Mouse (Mus musculus): ENCODE data around the gene Gm49384. TPM values are rescaled to one million over a fixed set of nuclear protein-coding genes. Genes with fewer than 3 reads are reported as not detected.

Gm49384 gene
- 1 to 10 TPM; 1.4 to 2.0 TPM for total RNA-seq (2021)
- long read RNA-seq, experiment 1 = 0 reads
- long read RNA-seq, experiment 2 = 0 reads

DNA sequence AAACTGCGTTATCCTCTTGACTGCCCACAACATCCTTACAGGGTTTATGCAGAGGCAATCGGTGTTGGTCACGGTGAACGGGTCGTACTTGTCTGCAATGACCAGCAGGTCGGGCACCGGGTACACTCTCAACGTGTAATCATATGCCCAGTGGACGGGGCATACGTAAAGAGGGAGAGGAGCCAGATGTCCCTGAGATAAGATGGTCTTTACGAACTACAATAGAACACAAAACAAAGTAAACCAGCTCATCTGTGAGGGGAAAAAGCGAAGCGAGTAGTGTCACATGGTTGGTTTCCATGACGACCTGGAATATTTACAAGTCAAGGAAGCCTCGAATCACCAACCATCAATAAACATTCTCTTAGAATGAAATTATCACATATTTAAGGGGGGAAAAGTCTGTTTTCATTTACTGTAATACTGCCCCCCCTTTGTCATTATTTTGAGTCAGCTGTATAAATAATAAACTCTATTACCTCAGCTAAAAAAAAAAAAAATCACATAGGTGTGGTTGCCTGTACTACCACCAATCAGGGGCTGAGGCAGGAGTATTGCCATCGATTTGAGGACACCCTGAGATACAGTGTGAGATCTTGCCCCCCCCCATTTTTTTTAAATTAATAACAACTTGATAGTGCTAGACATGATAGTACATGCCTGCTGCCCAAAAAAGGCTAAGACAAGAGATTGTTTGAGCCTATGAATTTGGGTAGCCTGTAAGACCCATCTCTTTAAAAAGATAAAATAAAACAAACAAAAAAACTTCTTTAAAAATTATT, at the start of gene Gm49384:
Gm49384 (minus strand) TSS at position 216 of the 782 bp plus-strand sequence.
- intact Hi-C loops (cut with DNase I; ENCODE audit: low total_unique reads) = no loop called here
- DNase-seq = no peak

DNA sequence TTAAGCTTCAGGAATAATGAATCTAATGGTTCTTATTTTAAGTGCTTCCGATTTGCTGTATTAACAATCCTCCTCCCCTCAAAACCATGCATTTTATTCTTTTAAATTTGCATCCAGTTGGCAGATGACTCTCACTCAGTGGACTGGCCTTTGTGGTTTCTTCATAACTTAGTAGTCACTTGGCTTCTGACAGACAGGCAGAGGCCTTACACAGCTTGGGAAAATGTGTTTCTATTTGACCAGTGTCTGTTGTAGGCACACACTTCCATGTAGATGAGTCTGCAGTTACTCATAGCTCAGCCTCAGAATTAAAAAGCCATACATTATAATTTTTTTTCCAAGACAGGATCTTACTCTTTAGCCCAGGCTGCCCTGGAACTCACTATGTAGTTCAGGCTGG, 49.7 kb upstream of the Gm49384 start:
- DNase-seq = no peak
- intact Hi-C loops (cut with DNase I; ENCODE audit: low total_unique reads) = no loop called here

DNA sequence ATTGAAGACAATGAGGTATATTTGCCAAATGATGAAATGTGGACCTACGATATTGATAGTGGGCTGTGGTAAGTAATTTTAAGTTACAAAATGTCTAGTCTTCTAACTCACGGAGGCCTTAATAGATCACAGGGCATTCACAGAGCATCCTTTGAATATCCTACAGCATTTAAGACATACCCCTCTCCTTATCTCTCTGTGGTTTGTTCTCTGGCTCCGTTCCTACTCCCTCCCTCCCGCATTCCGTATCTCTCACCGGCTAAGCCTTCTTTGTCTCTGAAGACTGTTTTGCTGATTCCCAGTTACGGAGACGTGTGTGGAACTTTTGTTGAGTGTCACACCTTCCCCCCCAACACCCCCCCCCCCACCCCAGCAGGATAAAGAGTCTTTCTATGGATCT, 46.7 kb upstream of the Gm49384 start:
- DNase-seq = no peak
- intact Hi-C loops (cut with DNase I; ENCODE audit: low total_unique reads) = no loop called here

DNA sequence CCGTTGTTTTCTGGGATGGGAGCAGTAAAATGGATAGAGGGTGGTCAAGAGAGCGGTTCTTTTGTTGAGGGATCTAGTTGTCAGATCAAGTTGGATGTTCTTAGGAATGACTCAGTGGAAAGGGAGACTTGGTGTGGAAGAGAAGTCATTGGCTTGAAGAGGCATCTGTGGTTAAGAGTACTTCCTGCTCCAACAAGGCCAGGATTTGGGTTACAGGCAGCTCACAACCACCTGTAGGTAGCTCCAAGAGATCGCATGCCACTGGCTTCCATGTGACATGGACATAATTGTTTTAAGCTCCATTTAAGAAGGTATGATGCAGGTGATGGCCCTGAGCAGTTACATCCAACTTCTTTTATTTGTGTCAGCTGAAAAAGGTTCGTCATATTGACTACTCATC, 45.7 kb upstream of the Gm49384 start:
- no peak for DNase-seq
- intact Hi-C loops (cut with DNase I; ENCODE audit: low total_unique reads) = loop anchor here (10.0 kb wide), 1 partner anchor 45 kb away; the partner anchor contains the start of gene Klhdc2

DNA sequence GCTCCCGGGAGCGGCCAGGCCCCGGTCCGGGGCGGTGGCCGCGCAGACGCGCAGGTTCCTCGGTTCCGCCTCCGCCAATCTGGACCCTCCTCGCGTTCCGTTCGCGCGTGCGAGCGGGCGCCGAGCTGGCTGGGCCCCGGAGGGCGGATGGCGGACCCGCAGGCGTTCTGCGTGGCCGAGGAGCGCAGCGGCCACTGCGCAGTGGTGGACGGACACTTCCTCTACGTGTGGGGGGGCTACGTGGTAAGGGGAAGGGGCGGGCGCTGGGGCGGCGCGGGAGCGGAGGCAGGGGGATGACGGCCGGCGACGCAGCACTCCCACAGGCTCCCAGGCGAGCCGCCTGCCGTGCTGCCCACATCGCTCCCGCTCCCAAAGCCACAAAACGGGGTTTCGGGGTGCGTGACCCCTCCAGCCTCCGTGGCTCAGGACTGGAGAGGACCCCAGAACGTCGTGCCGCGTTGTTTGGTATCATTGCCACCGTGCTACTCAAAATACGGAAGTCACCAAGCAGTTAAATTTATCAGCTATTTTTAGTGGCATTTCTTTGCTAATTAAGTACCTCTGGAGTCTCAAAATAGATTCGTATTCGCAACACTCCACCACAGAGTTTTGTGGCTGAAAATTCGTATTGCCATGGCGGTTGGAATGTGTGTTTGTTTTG, 37.8 kb upstream of the Gm49384 start:
- intact Hi-C loops (cut with DNase I; ENCODE audit: low total_unique reads) = loop anchor here (10.0 kb wide), 1 partner anchor 53 kb away; the partner anchor contains the start of gene Klhdc2
- DNase-seq = peak; percentile 77

DNA sequence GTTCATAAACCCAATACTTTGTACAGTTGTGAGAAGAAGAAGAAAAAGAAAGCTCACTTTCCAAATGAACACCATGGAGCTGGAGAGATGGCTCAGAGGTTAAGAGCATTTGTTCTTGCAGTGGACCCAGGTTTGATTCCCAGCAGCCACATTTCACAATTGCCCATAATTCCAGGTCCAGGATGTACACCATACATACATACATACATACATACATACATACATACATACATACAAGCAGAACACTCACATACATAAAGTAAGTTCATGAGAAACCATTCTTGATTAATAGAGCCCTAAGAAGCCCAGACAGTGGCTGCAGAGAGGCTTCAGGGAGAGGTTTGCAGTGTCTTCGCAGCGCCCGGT, 37.3 kb upstream of the Gm49384 start:
- no peak for DNase-seq
- intact Hi-C loops (cut with DNase I; ENCODE audit: low total_unique reads) = loop anchor here (10.0 kb wide), 1 partner anchor 53 kb away; the partner anchor contains the start of gene Klhdc2

DNA sequence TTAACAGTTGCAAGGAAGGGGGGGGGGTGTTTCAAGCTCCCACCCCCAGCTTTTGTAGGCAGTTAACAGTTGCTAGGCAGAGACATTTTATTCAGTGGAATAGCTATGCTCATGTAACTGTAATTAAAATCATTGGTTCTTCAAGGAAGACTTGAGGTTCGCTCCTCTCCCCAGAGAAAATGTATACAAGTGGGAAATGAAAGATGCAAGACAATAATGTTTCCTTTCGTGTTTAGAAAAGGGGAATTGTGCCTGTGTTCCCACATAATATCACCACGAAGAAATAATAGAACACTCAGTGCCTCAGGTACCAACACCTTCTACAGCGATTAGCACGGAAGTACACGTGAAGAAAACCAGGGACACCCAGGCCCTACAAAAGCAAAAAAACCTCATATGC, 36.8 kb upstream of the Gm49384 start, which contains the start of gene Klhdc1:
Klhdc1 (plus strand) TSS at position 301 of the 400 bp plus-strand sequence.
- DNase-seq = no peak
- intact Hi-C loops (cut with DNase I; ENCODE audit: low total_unique reads) = loop anchor here (10.0 kb wide), 1 partner anchor 54 kb away; the partner anchor contains the start of gene Klhdc2

DNA sequence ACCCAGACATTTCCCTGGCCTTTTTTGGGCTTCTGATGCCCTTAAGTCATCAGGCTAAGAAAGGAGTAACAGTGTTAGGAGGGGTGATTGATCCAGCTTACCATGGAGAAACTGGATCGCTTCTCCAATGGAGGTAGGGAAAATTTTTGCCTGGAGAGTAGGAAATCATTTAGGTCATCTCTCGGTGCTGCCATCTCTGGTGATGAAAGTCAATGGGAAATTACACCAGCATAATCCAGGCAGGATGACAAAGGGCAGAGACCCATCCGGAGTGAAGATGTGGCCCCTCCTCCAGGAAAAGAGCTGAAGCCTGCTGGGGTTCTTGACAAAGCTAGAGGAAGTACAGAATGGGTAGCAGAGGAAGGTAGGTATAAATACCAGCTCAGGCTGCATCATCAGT, 34.2 kb upstream of the Gm49384 start:
- DNase-seq = no peak
- intact Hi-C loops (cut with DNase I; ENCODE audit: low total_unique reads) = no loop called here

DNA sequence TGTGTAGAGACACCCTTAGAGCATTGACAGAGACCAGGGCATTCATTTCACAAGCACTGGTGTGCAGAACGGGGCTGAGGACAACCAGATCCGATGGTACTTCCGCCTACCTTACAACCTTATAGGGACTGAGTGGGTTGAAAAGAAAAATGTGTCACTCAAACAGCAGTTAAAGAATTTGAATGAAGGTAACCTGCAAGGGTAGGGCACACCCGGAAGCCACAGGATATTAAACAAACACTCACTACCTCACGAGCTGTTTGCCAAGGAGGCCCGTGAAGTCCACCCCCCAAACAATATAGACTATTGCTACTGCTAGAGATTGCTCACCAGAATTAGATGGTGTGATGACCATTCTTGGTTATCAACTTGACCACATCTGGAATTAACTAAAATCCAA, 31.7 kb upstream of the Gm49384 start:
- DNase-seq = no peak
- intact Hi-C loops (cut with DNase I; ENCODE audit: low total_unique reads) = no loop called here

DNA sequence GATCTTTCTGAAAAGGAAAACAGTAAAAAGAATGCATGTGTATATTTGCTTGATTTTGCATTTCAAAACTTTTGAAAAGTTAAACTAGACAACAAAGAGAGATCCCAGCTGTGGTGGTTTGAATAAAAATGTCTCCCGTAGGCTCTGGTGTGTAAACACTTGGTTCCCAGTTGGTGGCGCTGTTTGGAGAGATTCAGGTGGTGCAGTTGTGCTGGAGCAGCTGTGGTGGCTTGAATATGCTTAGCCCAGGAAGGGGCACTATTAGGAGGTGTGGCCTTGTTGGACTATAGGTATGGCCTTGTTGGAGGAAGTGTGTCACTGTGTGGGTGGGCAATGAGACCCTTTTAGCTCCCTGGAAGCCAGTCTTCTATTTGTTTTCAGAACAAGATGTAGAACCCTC, 25.2 kb upstream of the Gm49384 start:
- intact Hi-C loops (cut with DNase I; ENCODE audit: low total_unique reads) = no loop called here
- no peak for DNase-seq

DNA sequence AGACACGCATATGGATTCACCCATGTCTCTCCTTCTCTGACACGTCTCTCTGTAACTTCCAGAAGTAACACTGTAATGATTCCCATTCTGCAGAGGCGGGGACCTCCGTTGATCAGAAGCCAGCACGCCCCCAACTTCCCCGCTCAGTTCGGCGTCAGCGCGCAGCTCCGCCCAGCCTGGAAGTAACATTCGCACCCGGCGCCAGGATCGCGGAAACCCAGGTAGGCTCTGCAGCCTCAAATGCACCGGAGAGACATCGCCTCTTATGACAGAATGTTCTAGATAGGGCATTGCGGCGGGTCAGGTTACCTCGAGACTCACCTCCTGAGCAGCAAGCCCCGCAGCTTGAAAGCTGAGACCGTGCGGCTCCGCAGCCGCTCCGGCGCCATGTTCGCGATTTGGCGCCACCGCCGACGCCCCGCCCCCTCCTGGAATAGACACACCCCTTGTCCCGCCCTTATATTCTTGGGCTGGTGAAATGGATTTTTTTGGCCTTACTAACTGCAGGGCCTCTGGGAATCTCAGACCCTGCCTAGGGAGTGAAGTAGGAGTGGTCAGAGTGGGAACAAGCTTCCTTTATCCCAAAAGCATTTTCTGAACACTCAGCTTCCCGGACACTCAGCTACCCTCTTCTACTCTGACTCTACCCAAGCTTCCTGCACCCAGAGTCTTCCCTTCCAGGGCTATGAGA, 23.9 kb upstream of the Gm49384 start, which contains the start of gene Pole2:
Pole2 (minus strand) TSS at position 420 of the 691 bp plus-strand sequence.
- peak; percentile 88 for DNase-seq
- intact Hi-C loops (cut with DNase I; ENCODE audit: low total_unique reads) = no loop called here

DNA sequence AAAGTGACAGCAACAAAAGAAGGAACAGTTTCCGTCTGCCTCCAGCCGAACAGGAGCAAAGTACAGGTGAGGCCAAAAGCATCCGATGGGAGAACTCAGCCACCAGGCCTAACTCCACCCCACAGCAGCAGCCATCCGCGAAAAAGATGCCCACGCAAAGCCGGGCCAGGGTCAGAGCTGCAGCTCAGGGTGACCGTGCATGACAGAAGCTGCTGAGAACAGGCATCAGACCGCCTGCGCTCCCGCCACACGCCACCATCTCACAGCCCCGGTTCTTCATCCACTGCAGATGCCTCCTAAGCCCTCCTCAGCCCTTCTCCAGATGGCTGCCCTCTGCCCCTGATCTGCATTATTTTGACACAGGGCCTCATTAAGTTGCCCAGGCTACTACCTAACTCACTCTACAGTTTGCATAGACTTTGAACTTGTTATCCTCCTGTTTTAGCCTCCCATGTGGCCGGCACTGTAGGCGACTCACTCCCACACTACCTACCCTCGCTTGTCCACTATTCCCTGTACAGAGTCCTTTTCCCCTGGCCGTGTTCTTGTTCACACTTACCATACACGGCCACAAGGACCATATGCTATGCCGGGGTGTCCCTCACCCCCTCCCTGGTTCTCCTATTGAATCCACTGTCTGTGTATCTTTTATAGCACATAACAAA, 16.7 kb upstream of the Gm49384 start:
- no peak for DNase-seq
- intact Hi-C loops (cut with DNase I; ENCODE audit: low total_unique reads) = no loop called here

DNA sequence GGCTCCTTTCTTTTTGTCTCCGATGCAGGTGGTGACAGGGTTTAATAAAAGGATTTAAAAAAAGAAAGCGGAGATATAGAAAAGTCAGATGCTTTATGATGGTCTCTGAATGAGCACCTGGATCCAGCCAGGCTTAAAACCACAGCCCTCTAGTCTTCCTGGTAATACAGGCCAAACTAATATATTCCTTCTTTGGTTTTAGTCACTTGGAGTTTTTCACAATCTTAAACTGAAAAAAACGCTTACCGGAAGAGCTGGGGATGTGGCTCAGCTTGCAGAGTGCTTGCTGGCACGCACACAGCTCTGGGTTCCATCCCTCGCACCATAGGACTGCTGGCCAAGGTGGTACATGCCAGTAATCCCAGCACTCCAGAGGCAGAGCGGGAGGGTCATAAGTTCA, 12.5 kb upstream of the Gm49384 start:
- intact Hi-C loops (cut with DNase I; ENCODE audit: low total_unique reads) = loop anchor here (10.0 kb wide), 1 partner anchor 118 kb away; no protein-coding TSS in a partner anchor
- DNase-seq = no peak

DNA sequence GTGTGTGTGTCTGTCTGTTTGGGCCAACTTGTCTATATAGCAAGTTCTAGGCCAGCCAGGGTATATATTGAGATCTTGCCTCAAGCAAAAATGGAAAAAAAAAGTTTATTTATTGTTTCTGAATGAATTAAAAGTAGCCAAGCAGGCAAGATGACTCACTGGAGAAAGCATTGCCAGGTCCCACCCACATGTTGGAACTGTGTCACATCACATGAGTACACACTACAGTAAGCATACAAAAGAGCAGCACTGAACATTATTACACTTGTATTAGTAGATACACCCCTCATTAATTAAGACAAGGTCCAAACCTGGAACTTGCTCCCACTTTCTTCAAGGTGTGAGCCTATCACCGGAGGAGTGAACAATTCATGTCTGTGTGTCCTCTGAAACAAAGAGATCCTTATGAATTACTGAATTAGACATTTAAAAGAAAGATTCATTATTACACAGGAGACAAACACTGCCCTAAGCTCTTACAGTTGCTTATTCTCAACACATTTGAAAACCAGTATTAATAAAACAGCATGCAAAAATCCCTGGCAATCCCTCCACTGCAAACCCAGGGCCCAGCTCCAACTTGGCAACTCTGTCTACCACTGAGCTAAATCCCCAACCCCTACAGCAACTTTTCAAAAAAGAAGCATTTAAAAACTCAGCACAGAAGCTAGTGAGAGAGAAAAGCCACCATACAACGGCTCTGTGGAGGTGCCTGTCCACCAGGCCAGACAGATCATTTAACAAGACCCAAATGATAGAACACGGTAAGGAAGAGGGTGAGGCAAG, 11.1 kb upstream of the Gm49384 start:
- intact Hi-C loops (cut with DNase I; ENCODE audit: low total_unique reads) = loop anchor here (10.0 kb wide), 1 partner anchor 120 kb away; no protein-coding TSS in a partner anchor
- peak; percentile 58 for DNase-seq

DNA sequence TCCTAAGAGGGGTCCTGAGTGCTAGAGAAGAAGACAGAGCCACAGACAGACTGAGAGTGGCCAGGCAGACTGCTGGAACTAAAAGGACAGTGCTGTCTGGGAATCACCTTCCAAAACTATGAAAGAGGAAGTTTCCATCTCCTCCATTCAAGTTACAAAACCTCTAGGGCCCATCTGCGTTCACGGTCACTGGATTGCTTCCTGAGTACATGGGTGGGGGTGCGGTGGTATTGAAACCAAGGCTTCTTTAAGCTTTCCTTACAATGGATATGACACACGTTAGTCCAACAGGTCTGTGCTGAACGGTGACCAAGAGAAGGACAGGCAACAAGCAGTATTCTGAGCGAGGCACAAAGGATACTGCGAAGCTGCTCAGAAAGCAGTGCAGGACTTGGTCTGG, 10.3 kb upstream of the Gm49384 start:
- intact Hi-C loops (cut with DNase I; ENCODE audit: low total_unique reads) = loop anchor here (10.0 kb wide), 1 partner anchor 120 kb away; no protein-coding TSS in a partner anchor

DNA sequence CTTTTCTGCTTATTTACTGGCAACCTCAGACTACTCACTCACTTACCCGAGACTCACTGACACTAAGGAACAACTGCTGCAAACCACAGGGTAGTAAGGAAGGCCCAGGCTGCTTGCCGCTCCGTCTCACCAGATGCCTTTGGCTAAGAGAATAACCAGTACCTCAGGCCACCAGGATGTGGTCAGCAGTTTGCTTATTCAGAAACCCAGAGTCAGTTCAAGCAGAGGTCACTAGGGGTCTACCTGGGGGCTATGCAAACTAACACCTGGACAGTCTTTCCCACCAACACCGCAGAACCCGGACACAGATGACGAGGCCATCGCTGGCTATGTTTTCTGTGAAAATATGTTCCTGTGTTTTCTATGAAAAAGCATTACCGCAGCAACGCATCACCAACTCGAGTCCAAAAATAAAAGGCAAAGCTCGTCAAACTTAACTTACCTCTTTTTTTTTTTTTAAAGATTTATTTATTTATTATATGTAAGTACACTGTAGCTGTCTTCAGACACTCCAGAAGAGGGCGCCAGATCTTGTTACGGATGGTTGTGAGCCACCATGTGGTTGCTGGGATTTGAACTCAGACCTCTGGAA, 9.2 kb upstream of the Gm49384 start:
- DNase-seq = no peak
- intact Hi-C loops (cut with DNase I; ENCODE audit: low total_unique reads) = loop anchor here (10.0 kb wide), 1 partner anchor 122 kb away; no protein-coding TSS in a partner anchor

More for the DNA sequence above, 10.3 kb upstream of the Gm49384 start:
- DNase-seq = no peak

DNA sequence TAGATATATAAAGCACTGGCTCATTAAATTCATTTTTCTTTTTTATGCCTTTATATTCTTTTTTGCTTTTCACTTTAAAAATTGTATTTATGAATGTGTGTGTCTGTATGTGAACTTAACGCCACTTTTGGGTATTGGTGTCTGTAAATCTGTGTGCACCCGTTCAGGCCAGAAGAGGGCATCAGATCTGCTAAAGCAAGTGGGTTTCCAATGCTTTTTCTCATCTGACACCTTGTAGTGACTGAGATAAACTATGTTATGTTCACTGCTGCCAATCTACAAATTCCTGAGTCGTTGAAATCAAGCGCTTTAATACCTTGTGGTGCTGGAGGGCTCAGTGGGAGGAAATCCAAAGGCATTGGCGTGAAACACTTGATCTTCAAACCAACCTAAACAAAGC, 7.0 kb upstream of the Gm49384 start:
- intact Hi-C loops (cut with DNase I; ENCODE audit: low total_unique reads) = loop anchor here (10.0 kb wide), 1 partner anchor 124 kb away; no protein-coding TSS in a partner anchor
- DNase-seq = no peak

Data from gastrocnemius, postnatal 14 days (tissue).